Mouse (Mus musculus) midbrain, embryonic 12.5 days (tissue): ENCODE data around the gene Zfp81. TPM values are rescaled to one million over a fixed set of nuclear protein-coding genes. Genes with fewer than 3 reads are reported as not detected.
"Not testable (repeated sequence)": the region's sequence is repeated elsewhere in the genome, so short reads cannot be mapped to it uniquely, and the experiment has no call there.

Source experiments
- ATAC-seq: fragments of 200-750 bp; cut with Nextera tagmentation; 2 replicates; pipeline ENCODE4 v1.8.0; 2017; ENCODE audit warnings: low read depth, moderate TSS enrichment, moderate library complexity; ENCODE audit not compliant: low FRiP score
- H3K27ac ChIP-seq: fragments of 300-500 bp; sonication (generic); replicated peaks from 2 replicates; pipeline ENCODE4 v1.5.1; 2016; ENCODE audit warnings: mild to moderate bottlenecking
- H3K27me3 ChIP-seq: fragments of 300-500 bp; sonication (generic); 2 replicates; pipeline ENCODE4 v1.6.1; 2016; ENCODE audit warnings: mild to moderate bottlenecking
- H3K36me3 ChIP-seq: fragments of 300-500 bp; sonication (generic); 2 replicates; pipeline ENCODE4 v1.6.1; 2016
- H3K4me1 ChIP-seq: fragments of 300-500 bp; sonication (generic); 2 replicates; pipeline ENCODE4 v1.6.1; 2016
- H3K4me2 ChIP-seq: fragments of 300-500 bp; sonication (generic); replicated peaks from 2 replicates; pipeline ENCODE4 v1.6.1; 2016; ENCODE audit warnings: mild to moderate bottlenecking, moderate library complexity
- H3K4me3 ChIP-seq: fragments of 300-500 bp; sonication (generic); 2 replicates; pipeline ENCODE4 v1.5.1; 2016; ENCODE audit warnings: mild to moderate bottlenecking
- H3K9ac ChIP-seq: fragments of 300-500 bp; sonication (generic); replicated peaks from 2 replicates; pipeline ENCODE4 v1.6.1; 2016; ENCODE audit warnings: mild to moderate bottlenecking, moderate library complexity
- H3K9me3 ChIP-seq: fragments of 300-500 bp; sonication (generic); 2 replicates; pipeline ENCODE4 v1.6.1; 2016; ENCODE audit warnings: mild to moderate bottlenecking
- WGBS: fragments of 180-500 bp; shearing (Covaris S2); methylation state at CpG from one replicate; pipeline ENCODE4 v1.1.7; 2016; 5-methylcytosine and 5-hydroxymethylcytosine counted together
- polyA plus RNA-seq: library from polyadenylated mRNA; unstranded; fragments of >200 nt; fragmentation: Nextera tagmentation; extraction: Ambion mirVana; gene quantifications from 2 replicates; pipeline ENCODE4 v1.2.1, GENCODE M21; 2016

The Zfp81 gene
- 13.1 and 13.5 TPM in 2 replicates for polyA plus RNA-seq

DNA sequence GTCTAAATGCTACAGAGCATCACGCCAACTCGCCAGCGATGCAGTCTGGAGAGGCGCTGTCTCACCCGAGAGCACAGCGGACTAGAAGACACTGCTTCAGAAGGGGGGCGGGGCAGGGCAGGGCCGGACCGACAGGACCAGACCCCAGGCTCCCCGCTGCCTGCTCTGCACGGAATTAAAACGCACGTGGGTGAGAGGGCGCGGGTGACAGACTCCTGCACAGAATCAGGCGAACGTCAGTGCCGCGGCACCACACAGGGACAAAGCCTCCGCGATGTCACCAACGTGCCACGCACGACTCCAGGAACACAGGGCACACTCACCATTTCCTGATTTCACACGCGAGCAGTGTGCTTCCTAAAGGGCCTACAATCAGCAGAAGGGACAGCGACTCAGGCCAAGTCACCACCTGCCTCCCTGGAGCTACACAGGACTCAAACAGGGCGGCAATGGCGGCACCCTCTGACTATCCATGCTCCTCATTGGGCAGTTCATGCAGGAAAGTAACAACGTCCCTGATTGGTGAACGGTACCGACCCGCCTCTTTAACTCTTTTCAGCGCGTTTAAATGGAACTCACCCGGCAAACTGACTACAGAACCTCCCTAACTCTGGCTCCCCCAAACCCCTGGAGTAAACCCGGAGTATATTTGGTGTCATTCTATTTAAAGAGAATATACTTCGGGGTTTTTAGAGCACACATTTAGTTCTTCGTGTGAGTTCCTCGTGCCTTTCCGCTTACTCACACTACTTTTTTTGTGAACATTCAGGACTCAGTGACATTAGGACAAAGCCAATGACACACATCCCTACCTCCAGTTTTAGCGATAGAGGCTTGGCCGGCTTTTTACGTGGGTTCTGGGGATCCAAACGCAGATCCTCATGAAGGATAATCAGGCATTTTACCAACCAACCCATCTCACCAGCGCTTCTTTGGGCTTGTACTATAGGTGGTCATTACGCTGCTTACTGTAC is at the start of gene Zfp81:
Gene Zfp81 (minus strand): TSS at position 468 of the 974 bp plus-strand sequence.
- Histone ChIP-seq H3K27me3 (no peaks in the 10 kb centered on the region), H3K4me2 (peak within 1 kb of the TSS; percentile 67), H3K4me3 (peak within 1 kb of the TSS; percentile 93), H3K36me3 (no peaks in the 10 kb centered on the region), H3K9me3 (no peaks in the 10 kb centered on the region), H3K27ac (peak within 1 kb of the TSS; percentile 91), H3K9ac (peak within 1 kb of the TSS; percentile 80), H3K4me1 (peaks cover 4% of the 10 kb centered on the region; the same call in 1 of the 2 replicates)
- peak; percentile 100 for ATAC-seq
- WGBS: 4% methylated on average over 47 of the region's 47 CpGs

DNA sequence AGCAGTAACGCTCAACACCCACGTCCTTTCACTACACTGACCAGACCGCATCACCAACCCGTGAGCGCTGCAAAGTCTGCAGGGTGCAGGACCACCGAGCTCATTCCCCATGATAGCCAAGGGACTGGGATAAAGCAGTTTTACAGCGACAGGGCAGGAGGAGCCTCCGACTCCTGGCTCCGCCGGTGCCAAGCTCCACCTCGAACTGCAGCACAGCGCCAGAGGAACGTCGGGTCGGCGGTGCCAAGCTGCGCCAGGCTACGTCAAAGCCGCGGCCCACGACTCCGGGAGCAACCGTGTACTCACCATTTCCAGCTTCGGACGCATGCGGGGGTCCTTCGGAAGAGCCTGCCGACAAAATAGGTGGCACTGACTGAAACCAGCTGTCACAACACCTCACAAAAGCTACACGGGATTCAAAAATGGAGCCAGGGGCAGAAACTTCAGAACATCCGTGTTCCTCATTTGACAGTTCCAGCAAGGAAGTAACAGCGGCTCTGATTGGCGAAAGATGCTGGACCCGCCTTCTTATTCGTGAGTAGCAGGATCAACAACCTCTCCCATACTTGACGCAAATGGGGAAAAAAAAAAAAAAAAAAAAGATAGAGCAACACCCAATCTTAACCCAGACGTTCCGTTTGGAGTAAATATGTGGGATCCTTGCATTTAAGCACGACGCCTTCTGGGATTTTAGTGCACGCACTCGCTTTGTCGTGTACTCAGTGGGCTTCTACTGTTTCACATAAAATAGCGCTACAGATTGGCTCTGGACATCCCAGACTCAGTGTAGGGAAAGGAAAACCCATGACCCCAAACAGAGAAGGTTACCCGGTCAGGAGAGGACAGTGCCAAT is 35.7 kb upstream of the Zfp81 start, which contains the start of gene Zfp101:
Gene Zfp101 (minus strand): TSS at position 460 of the 853 bp plus-strand sequence.
- H3K27me3 ChIP-seq: no peaks in the 10 kb centered on the region
- peaks cover 13% of the 10 kb centered on the region for H3K4me1 ChIP-seq
- ATAC-seq: peak; percentile 98
- H3K4me2 ChIP-seq: peak within 1 kb of the TSS; percentile 69
- no peaks in the 10 kb centered on the region for H3K9me3 ChIP-seq
- no peaks in the 10 kb centered on the region for H3K36me3 ChIP-seq
- peak within 1 kb of the TSS; percentile 78 for H3K9ac ChIP-seq
- under 1% methylated on average over 44 of the region's 44 CpGs for WGBS
- peak within 1 kb of the TSS; percentile 78 for H3K27ac ChIP-seq
- peak within 1 kb of the TSS; percentile 87 for H3K4me3 ChIP-seq

DNA sequence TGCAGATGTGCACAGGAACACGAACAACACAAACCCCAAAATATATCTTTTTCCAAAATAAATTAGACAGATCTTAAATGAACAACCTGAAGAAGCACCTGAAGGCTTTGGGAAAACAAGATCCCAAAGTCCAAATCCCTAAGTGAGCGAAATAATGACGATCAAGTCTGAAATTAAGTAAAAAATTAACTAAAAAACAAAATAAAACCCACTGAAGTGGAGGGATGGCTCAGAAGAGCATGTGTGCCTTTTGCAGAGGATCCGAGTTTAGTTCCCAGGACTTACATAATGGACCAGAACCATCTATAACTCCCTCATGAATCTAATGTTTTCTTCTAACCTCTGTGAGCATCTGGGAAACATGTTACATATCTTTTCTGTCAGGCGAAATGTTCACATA is 33.6 kb upstream of the Zfp81 start:
- H3K4me1 ChIP-seq: peaks cover 16% of the 10 kb centered on the region
- no peaks in the 10 kb centered on the region for H3K27me3 ChIP-seq
- H3K9me3 ChIP-seq: no peaks in the 10 kb centered on the region
- H3K4me2 ChIP-seq: no peak overlapping the region
- ATAC-seq: no peak
- WGBS: 95% methylated on average over 5 of the region's 5 CpGs
- no peak overlapping the region for H3K4me3 ChIP-seq
- H3K9ac ChIP-seq: no peak overlapping the region
- no peak overlapping the region for H3K27ac ChIP-seq
- no peaks in the 10 kb centered on the region for H3K36me3 ChIP-seq

DNA sequence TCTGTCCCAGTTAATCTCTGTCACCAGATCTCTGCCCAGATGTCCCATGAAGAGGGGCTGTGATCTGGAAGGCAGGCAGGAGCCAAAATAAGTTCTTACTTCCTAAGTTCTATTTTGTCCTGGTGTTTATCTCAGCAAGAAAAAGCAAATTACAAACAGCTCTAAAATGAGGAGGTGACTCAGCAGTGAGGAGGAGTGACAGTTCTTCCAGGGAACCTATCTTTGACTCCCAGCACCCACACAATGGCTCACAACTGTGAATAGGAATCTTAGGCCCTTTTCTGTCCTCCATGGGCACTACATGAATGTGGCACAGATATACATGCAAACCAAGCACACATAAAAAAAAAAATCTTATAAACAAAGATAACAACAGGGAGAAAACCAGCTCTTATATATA is 27.0 kb upstream of the Zfp81 start:
- no peak for ATAC-seq
- Histone ChIP-seq H3K9me3 (no peaks in the 10 kb centered on the region), H3K4me2 (no peak overlapping the region), H3K27me3 (no peaks in the 10 kb centered on the region), H3K4me1 (0 out of 2 replicates have a peak, but pooled peaks cover 2% of the 10 kb centered on the region), H3K4me3 (no peak overlapping the region), H3K27ac (no peak overlapping the region), H3K36me3 (peaks cover 51% of the 10 kb centered on the region), H3K9ac (no peak overlapping the region)

DNA sequence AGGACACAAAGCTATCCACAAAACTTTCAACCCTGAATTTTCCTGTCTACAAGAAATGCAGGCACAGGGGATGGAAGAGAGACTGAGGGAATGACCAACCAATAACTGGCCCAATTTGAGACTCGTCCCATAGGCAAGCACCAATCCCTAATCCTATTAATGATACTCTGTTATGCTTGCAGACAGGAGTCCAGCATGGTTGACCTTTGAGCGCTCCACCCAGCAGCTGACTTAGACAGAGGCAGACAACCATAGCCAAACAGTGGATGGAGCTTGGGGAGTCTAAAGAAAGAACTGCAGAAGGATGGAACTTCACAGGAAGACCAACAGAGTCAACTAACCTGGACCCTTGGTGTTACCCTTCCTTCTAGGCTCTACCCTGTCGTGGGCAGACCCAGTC is 14.1 kb upstream of the Zfp81 start:
- no peaks in the 10 kb centered on the region for H3K27me3 ChIP-seq
- WGBS: 86% methylated on average over 3 of the region's 3 CpGs
- H3K4me2 ChIP-seq: no peak overlapping the region
- H3K27ac ChIP-seq: no peak overlapping the region
- H3K4me3 ChIP-seq: no peak overlapping the region
- H3K4me1 ChIP-seq: no peaks in the 10 kb centered on the region
- no peaks in the 10 kb centered on the region for H3K9me3 ChIP-seq
- H3K36me3 ChIP-seq: no peaks in the 10 kb centered on the region
- no peak overlapping the region for H3K9ac ChIP-seq
- no peak for ATAC-seq

DNA sequence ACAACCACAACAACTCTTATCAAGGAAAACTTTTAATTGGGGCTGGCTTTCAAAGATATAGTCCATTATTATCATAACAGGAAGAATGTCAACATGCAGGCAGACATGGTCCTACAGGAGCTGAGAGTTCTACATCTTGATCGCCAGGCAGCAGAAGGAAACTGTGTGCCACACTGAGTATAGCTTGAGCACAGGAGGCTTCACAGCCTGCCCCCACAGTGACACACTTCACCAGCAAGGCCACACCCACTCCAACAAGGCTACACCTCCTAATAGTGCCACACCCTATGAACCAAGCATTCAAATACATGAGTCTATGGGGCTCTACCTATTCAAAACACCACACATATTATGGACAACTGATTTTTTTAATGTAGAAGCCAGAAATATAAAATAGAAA is 5.7 kb downstream of the Zfp81 start:
- peaks cover 37% of the 10 kb centered on the region for H3K9me3 ChIP-seq

DNA sequence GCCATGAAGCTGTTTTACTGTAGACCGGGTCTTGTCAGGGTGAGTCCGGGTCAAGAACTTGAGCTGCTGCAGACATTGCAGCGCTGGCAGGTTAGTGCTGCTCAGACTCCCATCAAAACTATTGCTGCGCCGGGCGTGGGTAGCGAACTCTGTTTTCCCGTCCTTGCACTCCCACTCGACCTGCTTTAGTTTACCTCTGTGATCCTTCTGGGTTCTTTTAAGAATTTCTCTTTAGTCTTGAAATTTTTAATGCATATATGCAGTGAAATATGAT is 68.9 kb downstream of the Zfp81 start:
- ATAC-seq, H3K9ac ChIP-seq, H3K4me3 ChIP-seq, H3K27ac ChIP-seq, H3K9me3 ChIP-seq, H3K36me3 ChIP-seq, H3K4me1 ChIP-seq, H3K27me3 ChIP-seq: not testable (repeated sequence)
- H3K4me2 ChIP-seq: peak overlapping the region; percentile 27; the same call in 1 of the 2 replicates
- WGBS: no CpG with 5 or more reads among the region's 9 CpGs

More for the DNA sequence above, 5.7 kb downstream of the Zfp81 start:
- H3K4me2 ChIP-seq: no peak overlapping the region
- ATAC-seq: no peak
- peaks cover 4% of the 10 kb centered on the region; the same call in 1 of the 2 replicates for H3K4me1 ChIP-seq
- peaks cover 4% of the 10 kb centered on the region; the same call in 1 of the 2 replicates for H3K36me3 ChIP-seq
- WGBS: 91% methylated on average over 1 of the region's 1 CpGs
- no peaks in the 10 kb centered on the region for H3K27me3 ChIP-seq
- H3K9ac ChIP-seq: no peak overlapping the region
- no peak overlapping the region for H3K4me3 ChIP-seq
- no peak overlapping the region for H3K27ac ChIP-seq

DNA sequence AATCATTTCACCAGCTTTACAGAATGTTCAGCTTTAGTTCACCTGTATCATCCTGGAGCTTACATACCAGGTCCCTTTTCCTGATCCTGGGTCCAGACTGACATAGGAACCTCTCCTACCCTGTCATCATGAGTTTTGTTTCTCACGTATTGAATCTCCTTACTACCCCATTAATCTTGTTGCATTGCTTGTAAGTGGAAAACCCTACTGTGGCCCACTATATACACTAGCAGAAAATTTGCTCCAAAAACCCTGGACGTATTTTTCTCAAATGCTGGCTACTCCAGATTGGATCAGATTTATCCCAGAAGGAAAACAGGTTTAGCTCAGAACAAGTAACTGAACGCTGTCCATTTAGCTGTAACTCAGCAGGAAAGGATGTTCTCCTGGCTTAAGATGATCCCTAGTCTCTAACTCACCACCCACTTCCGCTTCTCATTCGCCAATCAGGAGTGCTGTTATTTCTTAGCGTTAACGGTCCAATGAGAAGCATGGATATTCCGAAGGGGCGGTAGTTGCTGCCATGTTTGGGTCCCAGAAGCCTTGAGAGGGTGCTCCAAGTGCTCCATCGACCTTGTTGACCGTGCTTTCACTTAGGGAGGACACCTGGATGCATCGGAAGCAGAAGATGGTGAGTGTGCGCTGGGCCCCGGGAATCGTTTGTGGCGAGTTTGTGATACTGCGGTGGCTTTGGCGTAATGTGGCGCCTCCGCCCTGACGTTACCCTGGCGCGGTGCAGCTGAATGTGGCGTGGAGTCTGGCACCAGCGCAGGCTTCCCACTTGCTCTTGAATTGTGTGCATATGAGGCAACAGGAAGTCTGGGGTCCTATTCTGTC is 69.4 kb downstream of the Zfp81 start, which contains the start of gene Zfp955b:
Gene Zfp955b (plus strand): TSS at position 506 of the 837 bp plus-strand sequence.
- ATAC-seq: peak; percentile 99
- H3K9me3 ChIP-seq, H3K27me3 ChIP-seq, H3K4me3 ChIP-seq, H3K4me1 ChIP-seq, H3K27ac ChIP-seq, H3K36me3 ChIP-seq, H3K9ac ChIP-seq: not testable (repeated sequence)
- no CpG with 5 or more reads among the region's 25 CpGs for WGBS
- H3K4me2 ChIP-seq: peak within 1 kb of the TSS; percentile 27; the same call in 1 of the 2 replicates

Other genes with a start within 250 kb of the Zfp81 start
- 0.18 and 0.29 TPM in 2 replicates for gene Morc2b, start 219.2 kb downstream of the Zfp81 start, polyA plus RNA-seq
- gene Olfr55, start 190.4 kb downstream of the Zfp81 start, polyA plus RNA-seq: not detected in 2 replicates
- not detected in 2 replicates for gene Olfr239, start 167.6 kb downstream of the Zfp81 start, polyA plus RNA-seq
- gene Olfr1564, start 137.2 kb downstream of the Zfp81 start, polyA plus RNA-seq: not detected in 2 replicates
- 19.8 TPM in 2 replicates for gene Zfp955a, start 103.7 kb downstream of the Zfp81 start, polyA plus RNA-seq
- gene Olfr63, start 94.2 kb downstream of the Zfp81 start, polyA plus RNA-seq: 0.03 and 0.04 TPM in 2 replicates
- 13.5 and 13.8 TPM in 2 replicates for gene Zfp955b, start 69.3 kb downstream of the Zfp81 start, polyA plus RNA-seq
- 20.8 and 23.2 TPM in 2 replicates for gene Zfp101, start 35.8 kb upstream of the Zfp81 start, polyA plus RNA-seq
- not detected in 2 replicates for gene Actl9, start 74.0 kb upstream of the Zfp81 start, polyA plus RNA-seq
- gene Adamts10, start 165.3 kb upstream of the Zfp81 start, polyA plus RNA-seq: 51.3 and 59.4 TPM in 2 replicates
- 2.6 and 3.5 TPM in 2 replicates for gene Myo1f, start 196.8 kb upstream of the Zfp81 start, polyA plus RNA-seq